Mouse (Mus musculus) small intestine, adult 2 months (tissue): ENCODE results near the gene Exosc6. TPM values are rescaled to one million over a fixed set of nuclear protein-coding genes. Genes with fewer than 3 reads are reported as not detected.
"Not testable (repeated sequence)": the region's sequence is repeated elsewhere in the genome, so short reads cannot be mapped to it uniquely, and the experiment has no call there.

Experiments used
- H3K27ac ChIP-seq: fragments of 200-500 bp; 2 replicates; pipeline ENCODE4 v1.5.1; 2012; ENCODE audit warnings: low read depth, low read length, control low read depth, inconsistent platforms; ENCODE audit not compliant: insufficient read depth
- H3K27me3 ChIP-seq: fragments of 200-500 bp; 2 replicates; pipeline ENCODE4 v1.6.1; 2012; ENCODE audit warnings: mild to moderate bottlenecking, moderate library complexity, low read length, inconsistent platforms; ENCODE audit not compliant: control insufficient read depth, insufficient read depth
- H3K36me3 ChIP-seq: fragments of 200-500 bp; 2 replicates; pipeline ENCODE4 v1.6.1; 2012; ENCODE audit warnings: mild to moderate bottlenecking, low read length, control low read depth, inconsistent platforms; ENCODE audit not compliant: control insufficient read depth, insufficient read depth
- H3K4me1 ChIP-seq: fragments of 200-500 bp; 2 replicates; pipeline ENCODE4 v1.6.1; 2012; ENCODE audit warnings: low read length, inconsistent platforms, mixed read lengths; ENCODE audit not compliant: control insufficient read depth, insufficient read depth, insufficient read length
- H3K4me3 ChIP-seq: fragments of 200-500 bp; 2 replicates; pipeline ENCODE4 v1.5.1; 2012; ENCODE audit warnings: low read depth, mild to moderate bottlenecking, control low read depth, inconsistent platforms, low read length, moderate library complexity
- CTCF ChIP-seq: fragments of 200-500 bp; IDR thresholded peaks from 2 replicates; pipeline ENCODE4 v1.5.1; 2012; ENCODE audit warnings: low read depth, mild to moderate bottlenecking, control low read depth, inconsistent platforms, low read length, moderate library complexity, mixed read lengths; ENCODE audit not compliant: insufficient replicate concordance, insufficient read length; ENCODE audit errors: extremely low read depth
- POLR2A ChIP-seq: fragments of 200-500 bp; IDR thresholded peaks from 2 replicates; pipeline ENCODE4 v1.6.1; 2012; ENCODE audit warnings: low read depth, mild to moderate bottlenecking, control low read depth, inconsistent platforms, low read length, moderate library complexity
- WGBS: fragments of 180-500 bp; shearing (Covaris S2); methylation state at CpG from one replicate; pipeline ENCODE4 v1.1.7; 2018; 5-methylcytosine and 5-hydroxymethylcytosine counted together
- polyA plus RNA-seq: library from polyadenylated mRNA; depleted of rRNA; stranded (reverse); fragments of >200 nt; gene quantifications from 2 replicates; pipeline ENCODE4 v1.2.3, GENCODE M21; 2012; rRNA removed

Exosc6 gene
- 23.6 and 25.8 TPM in 2 replicates for polyA plus RNA-seq

DNA sequence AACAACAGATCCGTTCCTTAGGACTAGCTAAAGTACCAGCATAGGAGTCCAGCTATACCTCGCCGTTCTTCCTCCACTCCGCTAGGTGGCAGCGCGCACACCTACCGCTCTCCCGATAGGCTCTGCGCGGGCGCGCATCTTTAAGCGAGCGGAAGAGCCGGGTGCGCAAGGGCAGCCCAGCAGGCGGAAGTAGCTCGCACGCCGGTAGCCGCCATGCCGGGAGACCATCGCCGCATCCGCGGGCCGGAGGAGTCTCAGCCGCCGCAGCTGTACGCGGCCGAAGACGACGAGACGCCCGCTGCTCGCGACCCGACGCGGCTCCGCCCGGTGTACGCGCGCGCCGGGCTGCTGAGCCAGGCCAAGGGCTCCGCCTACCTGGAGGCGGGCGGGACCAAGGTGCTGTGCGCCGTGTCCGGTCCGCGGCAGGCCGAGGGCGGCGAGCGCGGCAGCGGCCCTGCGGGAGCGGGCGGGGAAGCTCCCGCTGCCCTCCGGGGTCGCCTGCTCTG, at the start of gene Exosc6:
Gene Exosc6 (plus strand): TSS at position 182 of the 506 bp plus-strand sequence.
- H3K4me3 ChIP-seq: peak within 1 kb of the TSS; percentile 97
- WGBS: under 1% methylated on average over 68 of the region's 68 CpGs
- TF ChIP-seq POLR2A (peak; percentile 59; the same call in 1 of the 2 replicates), CTCF (peak; percentile 87)
- no peaks in the 10 kb centered on the region for H3K27me3 ChIP-seq
- H3K4me1 ChIP-seq: peaks cover 12% of the 10 kb centered on the region; the same call in 1 of the 2 replicates
- peaks cover 39% of the 10 kb centered on the region for H3K36me3 ChIP-seq
- H3K27ac ChIP-seq: peak within 1 kb of the TSS; percentile 70

DNA sequence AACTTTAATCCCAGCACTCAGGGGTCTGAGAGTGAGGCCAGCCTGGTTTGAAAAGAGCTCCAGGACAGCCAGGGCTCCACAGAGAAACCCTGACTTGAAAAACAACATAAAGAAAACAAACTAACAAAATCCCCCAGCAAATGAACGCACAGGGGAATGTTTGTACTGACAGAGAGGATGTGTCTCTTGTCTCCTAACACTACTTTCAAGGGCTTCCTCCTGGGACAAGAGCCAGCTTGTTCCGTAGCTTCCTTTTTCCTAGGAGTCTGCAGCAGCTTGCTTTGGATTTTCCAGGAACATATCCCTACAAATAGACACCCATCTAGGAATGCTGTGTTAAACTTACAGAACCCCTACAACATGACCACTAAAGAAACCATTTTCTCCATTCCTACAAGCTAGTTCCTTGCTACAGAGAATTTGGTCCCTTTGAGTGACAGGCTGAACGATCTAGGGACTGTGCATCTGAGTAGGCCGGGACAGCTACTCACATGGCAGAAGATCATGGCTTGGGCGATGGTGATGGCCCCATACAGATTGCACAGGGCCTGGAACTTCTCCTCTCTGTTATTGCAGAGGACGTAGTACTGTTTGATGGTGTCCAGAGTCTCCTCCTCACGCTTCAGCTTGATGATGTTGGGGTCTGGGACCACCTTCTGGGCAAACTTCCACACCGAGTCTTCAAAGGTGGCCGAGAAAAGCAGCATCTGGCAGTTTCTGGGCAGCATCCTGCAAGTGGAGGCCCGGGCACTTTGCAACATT, 45.7 kb upstream of the Exosc6 start:
- 88% methylated on average over 9 of the region's 10 CpGs for WGBS
- not testable (repeated sequence) for H3K27ac ChIP-seq, H3K4me1 ChIP-seq, H3K27me3 ChIP-seq, H3K4me3 ChIP-seq
- peaks cover 27% of the 10 kb centered on the region for H3K36me3 ChIP-seq

DNA sequence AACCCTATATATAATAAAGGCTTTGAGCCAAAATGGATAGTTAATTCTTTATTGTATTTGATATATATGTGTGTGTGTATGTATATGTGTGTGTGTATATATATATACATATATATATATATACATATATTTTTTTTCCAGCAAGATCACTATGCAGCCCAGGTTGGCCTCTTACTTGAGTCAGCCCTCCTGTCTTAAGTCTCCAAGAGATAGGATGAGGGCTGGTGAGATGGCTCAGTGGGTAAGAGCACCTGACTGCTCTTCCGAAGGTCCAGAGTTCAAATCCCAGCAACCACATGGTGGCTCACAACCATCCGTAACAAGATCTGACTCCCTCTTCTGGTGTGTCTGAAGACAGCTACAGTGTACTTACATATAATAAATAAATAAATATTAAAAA, 29.5 kb upstream of the Exosc6 start:
- H3K27ac ChIP-seq, H3K36me3 ChIP-seq, H3K27me3 ChIP-seq, H3K4me3 ChIP-seq, H3K4me1 ChIP-seq: not testable (repeated sequence)
- 73% methylated on average over 2 of the region's 2 CpGs for WGBS

DNA sequence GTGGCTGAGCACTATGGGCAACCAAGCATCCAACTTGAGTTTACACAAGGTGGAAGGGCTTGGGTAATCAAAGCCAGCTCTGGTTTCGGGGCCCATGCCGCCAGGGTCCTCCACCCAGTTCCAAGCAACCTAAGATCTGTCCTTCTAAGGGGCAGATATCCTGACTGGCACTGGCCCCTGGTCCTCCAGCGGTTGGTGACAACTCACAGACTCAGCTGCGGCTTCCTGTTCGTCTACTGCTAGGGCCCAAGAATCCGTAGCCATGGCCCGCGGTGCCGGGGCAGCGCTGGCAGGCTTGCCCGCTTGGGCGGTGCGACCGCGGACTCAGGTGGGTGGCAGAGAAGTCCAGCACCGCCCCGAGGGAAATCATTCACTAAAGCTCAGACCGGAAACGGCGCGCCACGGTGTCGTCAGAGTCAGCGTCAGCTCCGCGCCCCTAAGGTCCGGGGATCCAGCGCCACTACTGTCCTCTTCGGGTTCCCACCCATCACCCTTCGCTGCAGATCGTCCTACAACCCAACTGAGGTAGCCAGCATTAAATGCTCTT, 28.7 kb upstream of the Exosc6 start:
- Histone ChIP-seq H3K27me3 (no peaks in the 10 kb centered on the region), H3K27ac (peak overlapping the region; percentile 69), H3K36me3 (0 out of 2 replicates have a peak, but pooled peaks cover 2% of the 10 kb centered on the region), H3K4me1 (no peaks in the 10 kb centered on the region; the same call in 1 of the 2 replicates), H3K4me3 (peak overlapping the region; percentile 75)
- no peak for TF ChIP-seq CTCF
- TF ChIP-seq POLR2A: peak; percentile 61
- WGBS: under 1% methylated on average over 31 of the region's 31 CpGs

DNA sequence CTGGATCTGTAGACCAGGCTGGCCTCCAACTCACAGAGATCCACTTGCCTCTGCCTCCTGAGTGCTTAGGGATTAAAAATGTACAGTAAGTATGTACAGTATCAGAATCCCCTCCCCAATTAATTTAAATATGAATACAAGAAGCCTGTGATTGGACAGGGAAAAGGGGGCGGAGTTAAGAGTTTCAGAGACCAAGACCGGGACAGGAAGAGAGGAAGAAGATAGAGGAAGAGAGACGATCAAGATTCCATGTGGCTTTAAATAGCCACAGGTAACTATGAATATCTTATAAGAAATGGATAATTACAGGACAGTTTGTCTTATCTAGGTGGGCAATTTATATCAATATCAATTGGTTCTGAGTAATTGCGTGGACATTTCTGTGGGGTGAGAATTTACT, 26.6 kb upstream of the Exosc6 start:
- H3K4me1 ChIP-seq: peaks cover 2% of the 10 kb centered on the region
- no peak for TF ChIP-seq CTCF
- no peak for TF ChIP-seq POLR2A
- WGBS: 23% methylated on average over 4 of the region's 4 CpGs
- H3K27me3 ChIP-seq: no peaks in the 10 kb centered on the region
- peak overlapping the region; percentile 58 for H3K4me3 ChIP-seq
- H3K27ac ChIP-seq: no peak overlapping the region
- no peaks in the 10 kb centered on the region for H3K36me3 ChIP-seq

DNA sequence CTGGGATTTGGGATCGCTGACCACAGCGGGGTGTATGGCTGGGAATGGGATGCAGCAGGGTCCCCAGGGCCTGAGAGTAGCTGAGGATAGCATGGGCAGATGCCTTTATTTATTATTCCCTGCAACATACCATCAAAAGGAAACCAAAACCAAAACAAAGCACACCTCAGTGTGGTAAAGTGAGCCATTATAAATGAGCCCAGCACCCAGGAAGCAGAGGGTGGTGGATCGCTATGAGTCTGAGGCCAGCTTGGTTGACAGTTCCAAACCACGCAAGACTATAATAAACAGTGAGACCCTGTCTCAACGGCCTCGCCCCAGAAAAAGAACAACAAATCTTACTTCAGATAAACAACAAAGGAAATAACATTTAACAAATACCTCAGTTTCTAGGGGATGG, 26.1 kb upstream of the Exosc6 start:
- Histone ChIP-seq H3K4me3 (peak overlapping the region; percentile 58), H3K36me3 (no peaks in the 10 kb centered on the region), H3K4me1 (peaks cover 2% of the 10 kb centered on the region), H3K27me3 (no peaks in the 10 kb centered on the region), H3K27ac (peak overlapping the region; percentile 35; the same call in 1 of the 2 replicates)
- 61% methylated on average over 6 of the region's 6 CpGs for WGBS
- TF ChIP-seq POLR2A (no peak), CTCF (no peak)

DNA sequence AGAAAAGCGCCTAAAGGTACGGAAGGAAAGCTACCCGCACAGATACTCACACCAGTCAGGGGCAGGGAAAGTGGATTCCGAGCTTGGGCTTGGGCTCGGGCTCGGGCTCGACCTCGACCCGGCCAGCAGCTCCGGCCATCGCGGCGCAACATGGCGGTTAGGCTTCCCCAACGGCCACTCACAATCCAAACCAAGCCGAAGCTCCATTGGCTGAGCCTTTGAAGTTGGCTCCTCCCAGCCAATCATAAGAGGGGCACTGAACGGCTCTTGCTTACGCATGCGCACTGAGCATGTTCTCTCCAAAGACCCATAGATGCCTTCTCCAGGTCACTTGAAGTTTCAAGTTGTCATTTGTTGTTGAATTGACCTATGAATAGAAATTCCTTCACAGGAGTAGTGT, 24.6 kb upstream of the Exosc6 start, which contains the start of gene Ddx19b:
Gene Ddx19b (minus strand): TSS at position 180 of the 400 bp plus-strand sequence.
- Histone ChIP-seq H3K36me3 (no peaks in the 10 kb centered on the region), H3K4me3 (no peak within 1 kb of the TSS), H3K27me3 (no peaks in the 10 kb centered on the region), H3K4me1 (peaks cover 2% of the 10 kb centered on the region), H3K27ac (no peak within 1 kb of the TSS)
- WGBS: 97% methylated on average over 19 of the region's 19 CpGs
- no peak for TF ChIP-seq CTCF
- no peak for TF ChIP-seq POLR2A
